Mouse (Mus musculus): ENCODE results near the gene Dennd4a.

Gene Dennd4a

GRCm38 (mm10) chr9:64957276-64957675, 146.1 kb downstream of the Dennd4a start:
- no peak for DNase-seq (ENCODE audit: low spot score in 2 of 2)

GRCm38 (mm10) chr9:64960117-64960977, 149.2 kb downstream of the Dennd4a start, which contains the start of gene Ints14:
Gene Ints14 (plus strand): TSS chr9:64960905.
- peak; percentile 97 for DNase-seq (ENCODE audit: low spot score in 2 of 2)

- no peak for DNase-seq (ENCODE audit: low spot score in 2 of 2)
Observed at GRCm38 (mm10) chr9:64960978-64961320, 149.8 kb downstream of the Dennd4a start.
